Mouse (Mus musculus) lung, adult 2 months (tissue): Measurements from ENCODE around the gene Ppil3.

Experiments
- CTCF ChIP-seq: fragments of 200-500 bp; IDR thresholded peaks from 2 replicates; pipeline ENCODE4 v1.5.1; 2011; ENCODE audit warnings: mild to moderate bottlenecking, low read length, control low read depth; ENCODE audit not compliant: insufficient read depth
- POLR2A ChIP-seq: fragments of 200-500 bp; IDR thresholded peaks from 2 replicates; pipeline ENCODE4 v1.6.1; 2011; ENCODE audit warnings: low read depth, mild to moderate bottlenecking, control low read depth, low read length, borderline replicate concordance; ENCODE audit errors: extremely low read depth

- TF ChIP-seq CTCF (no peak), POLR2A (no peak)
Measured at GRCm38 (mm10) chr1:58409553-58410197, 35.6 kb downstream of the Ppil3 start.
